Mouse (Mus musculus) right cerebral cortex, adult 18-20 months (tissue): ENCODE measurements at regions not wholly inside any gene's neighbourhood (a gene's known extent, or its start where the extent isn't known, plus 50 kb on each side); places are given as distances from the start of the nearest gene placed in this dataset.
A peak's percentile ranks its signal among the peaks of the same experiment; 100 is the strongest.

Experiments used
- DNase-seq: peaks from one replicate; pipeline ENCODE4 v3.0.0; 2022; ENCODE audit warnings: mixed read lengths

DNA sequence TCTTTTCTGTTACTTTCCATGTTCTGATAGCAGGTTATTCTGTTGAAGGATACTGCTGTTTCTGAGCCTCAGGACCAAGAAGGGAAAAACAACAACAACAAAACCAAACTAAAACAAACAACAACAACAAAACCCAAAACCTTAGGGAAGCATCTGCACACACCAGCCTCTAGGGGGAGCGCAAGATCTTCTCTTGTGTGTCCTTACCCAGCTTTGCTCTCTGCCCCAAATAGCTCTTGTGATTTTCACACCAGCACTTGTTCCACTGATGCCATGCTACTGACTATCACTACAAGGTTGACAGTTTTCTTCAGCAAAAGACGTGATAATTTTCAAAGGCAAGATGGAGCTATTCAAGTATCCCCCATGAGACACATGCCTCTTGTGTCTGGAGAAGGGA lies 59.8 kb upstream of the Nrg3 start:
- DNase-seq = peak; percentile 33
